Mouse (Mus musculus) limb, embryonic 11.5 days (tissue): ENCODE data around the gene Megf9. TPM values are rescaled to one million over a fixed set of nuclear protein-coding genes. Genes with fewer than 3 reads are reported as not detected.

ENCODE experiments used
- ATAC-seq: fragments of 200-750 bp; cut with Nextera tagmentation; 2 replicates; pipeline ENCODE4 v1.8.0; 2017; ENCODE audit warnings: low read depth; ENCODE audit not compliant: insufficient number of reproducible peaks, low FRiP score, low TSS enrichment
- DNase-seq: peaks from one replicate; pipeline ENCODE4 v3.0.0-alpha.2; 2015; ENCODE audit warnings: low spot score
- H3K27ac ChIP-seq: fragments of 300-500 bp; sonication (generic); replicated peaks from 2 replicates; pipeline ENCODE4 v1.5.1; 2014; ENCODE audit warnings: low read depth, mild to moderate bottlenecking, low read length
- H3K27me3 ChIP-seq: fragments of 300-500 bp; sonication (generic); 2 replicates; pipeline ENCODE4 v1.6.1; 2014; ENCODE audit warnings: mild to moderate bottlenecking, low read length, mixed read lengths; ENCODE audit not compliant: control insufficient read depth, insufficient read depth
- H3K36me3 ChIP-seq: fragments of 300-500 bp; sonication (generic); 2 replicates; pipeline ENCODE4 v1.6.1; 2014; ENCODE audit warnings: mild to moderate bottlenecking, low read length, moderate library complexity, mixed read lengths; ENCODE audit not compliant: control insufficient read depth, insufficient read depth
- H3K4me1 ChIP-seq: fragments of 300-500 bp; sonication (generic); 2 replicates; pipeline ENCODE4 v1.6.1; 2014; ENCODE audit warnings: low read length, mixed read lengths; ENCODE audit not compliant: control insufficient read depth, insufficient read depth
- H3K4me2 ChIP-seq: fragments of 300-500 bp; sonication (generic); 2 replicates; pipeline ENCODE4 v1.6.1; 2014; ENCODE audit warnings: low read depth, mild to moderate bottlenecking, moderate library complexity; ENCODE audit not compliant: severe bottlenecking
- H3K4me3 ChIP-seq: fragments of 300-500 bp; sonication (generic); 2 replicates; pipeline ENCODE4 v1.5.1; 2014; ENCODE audit warnings: low read depth, low read length
- H3K9ac ChIP-seq: fragments of 300-500 bp; sonication (generic); 2 replicates; pipeline ENCODE4 v1.6.1; 2014; ENCODE audit warnings: mild to moderate bottlenecking, low read length
- H3K9me3 ChIP-seq: fragments of 300-500 bp; sonication (generic); 2 replicates; pipeline ENCODE4 v1.6.1; 2016; ENCODE audit warnings: low read length; ENCODE audit not compliant: control insufficient read depth
- WGBS: fragments of 180-500 bp; shearing (Covaris S2); extraction: QIAGEN DNeasy Blood & Tissue Kit; methylation state at CpG from one replicate; pipeline ENCODE4 v1.1.7; 2014; 5-methylcytosine and 5-hydroxymethylcytosine counted together
- polyA plus RNA-seq: library from polyadenylated mRNA; unstranded; fragments of >200 nt; fragmentation: Nextera tagmentation; extraction: Ambion mirVana; gene quantifications from 2 replicates; pipeline ENCODE4 v1.2.1, GENCODE M21; 2014

The Megf9 gene
- polyA plus RNA-seq, 1 experiment from 2014 or later, result 11.6 TPM

- Histone ChIP-seq H3K36me3 (no peaks in the 10 kb centered on the region), H3K4me3 (no peak overlapping the region), H3K9ac (no peak overlapping the region), H3K4me2 (no peak overlapping the region), H3K27ac (no peak overlapping the region), H3K9me3 (no peaks in the 10 kb centered on the region), H3K27me3 (no peaks in the 10 kb centered on the region), H3K4me1 (no peaks in the 10 kb centered on the region)
- DNase-seq, result no peak
- ATAC-seq, result no peak
Observed at GRCm38 (mm10) chr4:70515514-70515913, 19.3 kb downstream of the Megf9 start.

GRCm38 (mm10) chr4:70509987-70510386 lies 24.8 kb downstream of the Megf9 start:
- no peak overlapping the region for H3K4me2 ChIP-seq
- no peak overlapping the region for H3K27ac ChIP-seq
- H3K36me3 ChIP-seq, result no peaks in the 10 kb centered on the region
- no peak for DNase-seq
- no peaks in the 10 kb centered on the region for H3K4me1 ChIP-seq
- 85% methylated on average over 2 of the region's 2 CpGs for WGBS
- ATAC-seq, result no peak
- H3K9ac ChIP-seq, result no peak overlapping the region
- no peaks in the 10 kb centered on the region for H3K27me3 ChIP-seq
- no peak overlapping the region for H3K4me3 ChIP-seq
- H3K9me3 ChIP-seq, result no peaks in the 10 kb centered on the region

GRCm38 (mm10) chr4:70509565-70509964 lies 25.2 kb downstream of the Megf9 start:
- Histone ChIP-seq H3K36me3 (no peaks in the 10 kb centered on the region), H3K27me3 (no peaks in the 10 kb centered on the region), H3K9ac (no peak overlapping the region), H3K4me1 (no peaks in the 10 kb centered on the region), H3K27ac (no peak overlapping the region), H3K4me2 (no peak overlapping the region), H3K4me3 (no peak overlapping the region), H3K9me3 (no peaks in the 10 kb centered on the region)
- ATAC-seq (no peak), DNase-seq (no peak)
- WGBS, result 65% methylated on average over 2 of the region's 2 CpGs

- H3K27ac ChIP-seq, result no peak overlapping the region
- H3K4me2 ChIP-seq, result no peak overlapping the region
- H3K4me3 ChIP-seq, result no peak overlapping the region
- no peaks in the 10 kb centered on the region for H3K27me3 ChIP-seq
- no peaks in the 10 kb centered on the region for H3K9me3 ChIP-seq
- no peaks in the 10 kb centered on the region for H3K4me1 ChIP-seq
- H3K9ac ChIP-seq, result no peak overlapping the region
- 91% methylated on average over 1 of the region's 1 CpGs for WGBS
- no peaks in the 10 kb centered on the region for H3K36me3 ChIP-seq
- DNase-seq (no peak), ATAC-seq (no peak)
Observed at GRCm38 (mm10) chr4:70508207-70508606, 26.6 kb downstream of the Megf9 start.

- Histone ChIP-seq H3K4me2 (no peak overlapping the region), H3K9ac (no peak overlapping the region), H3K36me3 (no peaks in the 10 kb centered on the region), H3K4me1 (no peaks in the 10 kb centered on the region), H3K27me3 (no peaks in the 10 kb centered on the region), H3K4me3 (no peak overlapping the region), H3K27ac (no peak overlapping the region), H3K9me3 (no peaks in the 10 kb centered on the region)
- 78% methylated on average over 3 of the region's 3 CpGs for WGBS
- ATAC-seq (no peak), DNase-seq (no peak)
Observed at GRCm38 (mm10) chr4:70505951-70506350, 28.8 kb downstream of the Megf9 start.

GRCm38 (mm10) chr4:70503827-70504226 lies 31.0 kb downstream of the Megf9 start:
- Histone ChIP-seq H3K9me3 (no peaks in the 10 kb centered on the region), H3K27ac (no peak overlapping the region), H3K9ac (no peak overlapping the region), H3K4me1 (no peaks in the 10 kb centered on the region), H3K36me3 (no peaks in the 10 kb centered on the region), H3K4me2 (no peak overlapping the region), H3K27me3 (no peaks in the 10 kb centered on the region), H3K4me3 (no peak overlapping the region)
- ATAC-seq (no peak), DNase-seq (no peak)
- 64% methylated on average over 1 of the region's 1 CpGs for WGBS

GRCm38 (mm10) chr4:70499285-70499684 lies 35.5 kb downstream of the Megf9 start:
- Histone ChIP-seq H3K4me3 (no peak overlapping the region), H3K36me3 (no peaks in the 10 kb centered on the region), H3K4me1 (no peaks in the 10 kb centered on the region), H3K9ac (no peak overlapping the region), H3K9me3 (no peaks in the 10 kb centered on the region), H3K27me3 (no peaks in the 10 kb centered on the region), H3K4me2 (no peak overlapping the region), H3K27ac (no peak overlapping the region)
- DNase-seq, result no peak
- no peak for ATAC-seq
- 83% methylated on average over 3 of the region's 3 CpGs for WGBS

GRCm38 (mm10) chr4:70496978-70497377 lies 37.8 kb downstream of the Megf9 start:
- H3K4me2 ChIP-seq, result no peak overlapping the region
- H3K4me3 ChIP-seq, result no peak overlapping the region
- H3K27me3 ChIP-seq, result no peaks in the 10 kb centered on the region
- H3K9ac ChIP-seq, result no peak overlapping the region
- no peak for ATAC-seq
- no peaks in the 10 kb centered on the region for H3K36me3 ChIP-seq
- no peaks in the 10 kb centered on the region for H3K9me3 ChIP-seq
- WGBS, result 38% methylated on average over 1 of the region's 1 CpGs
- no peak for DNase-seq
- no peaks in the 10 kb centered on the region for H3K4me1 ChIP-seq
- no peak overlapping the region for H3K27ac ChIP-seq

GRCm38 (mm10) chr4:70489792-70490191 lies 45.0 kb downstream of the Megf9 start:
- H3K4me2 ChIP-seq, result no peak overlapping the region
- H3K9me3 ChIP-seq, result no peaks in the 10 kb centered on the region
- no peaks in the 10 kb centered on the region for H3K4me1 ChIP-seq
- no peak for DNase-seq
- no peak for ATAC-seq
- no peaks in the 10 kb centered on the region for H3K27me3 ChIP-seq
- no peaks in the 10 kb centered on the region for H3K36me3 ChIP-seq
- H3K27ac ChIP-seq, result no peak overlapping the region
- H3K4me3 ChIP-seq, result no peak overlapping the region
- no peak overlapping the region for H3K9ac ChIP-seq
- WGBS, result 76% methylated on average over 2 of the region's 2 CpGs
